Mouse (Mus musculus): ENCODE data around the gene Rab26.

The Rab26 gene

DNA sequence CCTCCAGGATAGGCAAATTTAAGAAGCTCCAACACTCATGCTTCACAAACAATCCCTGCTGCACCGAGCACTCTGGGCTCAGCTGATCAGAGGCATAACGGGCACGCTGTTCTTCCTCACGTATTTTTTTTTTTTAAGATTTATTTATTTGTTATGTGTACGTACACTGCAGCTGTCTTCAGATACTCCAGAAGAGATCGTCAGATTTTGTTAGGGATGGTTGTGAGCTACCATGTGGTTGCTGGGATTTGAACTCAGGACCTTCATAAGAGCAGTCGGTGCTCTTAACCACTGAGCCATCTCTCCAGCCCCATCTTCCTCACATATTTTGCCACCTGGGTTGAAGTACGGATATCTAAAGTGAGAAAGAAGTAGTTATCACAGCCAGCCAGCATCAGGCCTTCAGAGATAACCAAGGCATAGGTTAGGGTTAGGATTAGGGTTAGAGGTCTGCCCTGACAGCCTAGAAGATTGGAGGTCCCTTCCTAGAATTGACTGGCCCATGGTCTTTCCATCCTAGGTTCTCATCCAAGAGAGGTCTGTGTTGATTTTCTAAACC, at the start of gene Rab26:
Gene Rab26 (minus strand): TSS at position 51 of the 559 bp plus-strand sequence.
- CTCF ChIA-PET = interaction anchor here (0.7 to 0.9 kb wide), 2 partner anchors 14 to 19 kb away, joined by 3 read pairs; no protein-coding TSS in a partner anchor

DNA sequence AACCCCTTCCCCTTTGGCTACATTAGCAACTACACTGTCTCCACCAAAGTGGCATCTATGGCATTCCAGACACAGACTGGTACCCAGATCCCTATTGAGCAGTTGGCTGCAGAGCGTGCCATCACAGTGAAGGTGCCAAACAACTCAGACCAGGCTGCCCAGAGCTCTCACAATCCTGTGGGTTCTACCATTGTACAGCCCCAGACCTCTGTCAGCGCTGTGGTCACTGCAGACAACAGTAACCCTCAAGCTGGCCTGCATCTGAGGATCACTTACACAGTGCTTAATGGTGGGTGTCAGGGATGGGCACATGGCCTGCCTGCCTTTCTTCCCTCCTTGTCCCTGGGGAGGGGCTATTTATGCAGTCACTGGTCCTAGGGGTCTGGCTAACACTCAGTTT, 46.3 kb upstream of the Rab26 start:
- CTCF ChIA-PET = no interaction called here

DNA sequence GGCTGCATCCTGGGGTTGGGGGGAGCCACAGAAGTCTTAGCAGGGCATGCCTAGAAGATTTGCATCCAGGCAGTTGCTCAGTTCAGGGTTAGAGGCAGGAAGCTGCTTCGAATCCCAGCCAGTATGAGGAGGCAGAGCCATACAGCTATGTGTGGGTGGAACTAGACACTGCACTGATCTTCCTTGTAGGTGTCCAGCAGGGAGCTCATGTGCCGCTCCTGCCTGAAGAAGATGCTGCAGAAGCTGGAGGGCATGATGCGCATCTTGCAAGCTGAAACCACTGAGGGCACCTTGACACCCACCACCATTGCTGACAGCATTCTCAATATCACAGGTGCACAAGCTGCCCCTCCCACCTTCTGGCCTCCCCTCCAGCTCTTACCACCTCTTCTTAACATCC, 45.5 kb upstream of the Rab26 start:
- CTCF ChIA-PET = no interaction called here

DNA sequence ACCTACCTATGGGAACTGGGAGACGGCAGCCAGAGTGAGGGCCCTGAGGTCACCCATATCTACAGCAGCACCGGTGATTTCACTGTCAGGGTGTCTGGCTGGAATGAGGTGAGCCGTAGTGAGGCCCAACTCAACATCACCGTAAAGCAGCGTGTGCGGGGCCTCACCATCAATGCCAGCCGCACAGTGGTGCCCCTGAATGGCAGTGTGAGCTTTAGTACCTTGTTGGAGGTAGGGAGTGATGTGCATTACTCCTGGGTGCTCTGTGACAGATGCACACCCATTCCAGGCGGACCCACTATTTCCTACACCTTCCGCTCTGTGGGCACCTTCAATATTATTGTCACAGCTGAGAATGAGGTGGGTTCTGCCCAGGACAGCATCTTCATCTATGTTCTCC, 39.8 kb upstream of the Rab26 start:
- CTCF ChIA-PET = interaction anchor here (0.6 kb wide), 1 partner anchor 81 kb away, joined by 3 read pairs; no protein-coding TSS in a partner anchor

DNA sequence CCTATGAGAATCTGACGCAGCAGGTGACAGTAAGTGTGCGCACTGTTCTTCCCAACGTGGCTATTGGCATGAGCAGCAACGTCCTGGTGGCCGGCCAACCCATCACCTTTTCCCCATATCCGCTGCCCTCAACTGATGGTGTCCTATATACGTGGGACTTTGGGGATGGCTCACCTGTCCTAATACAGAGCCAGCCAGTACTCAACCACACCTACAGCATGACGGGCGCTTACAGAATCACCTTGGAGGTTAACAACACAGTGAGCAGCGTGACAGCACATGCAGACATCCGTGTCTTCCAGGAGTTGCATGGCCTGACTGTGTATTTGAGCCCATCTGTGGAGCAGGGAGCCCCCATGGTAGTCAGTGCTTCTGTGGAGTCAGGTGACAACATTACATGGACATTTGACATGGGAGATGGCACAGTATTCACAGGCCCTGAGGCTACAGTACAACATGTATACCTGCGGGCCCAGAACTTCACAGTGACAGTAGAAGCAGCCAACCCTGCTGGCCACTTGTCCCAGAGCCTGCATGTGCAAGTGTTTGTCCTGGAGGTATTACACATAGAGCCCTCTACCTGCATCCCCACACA, 38.7 kb upstream of the Rab26 start:
- CTCF ChIA-PET = no interaction called here

DNA sequence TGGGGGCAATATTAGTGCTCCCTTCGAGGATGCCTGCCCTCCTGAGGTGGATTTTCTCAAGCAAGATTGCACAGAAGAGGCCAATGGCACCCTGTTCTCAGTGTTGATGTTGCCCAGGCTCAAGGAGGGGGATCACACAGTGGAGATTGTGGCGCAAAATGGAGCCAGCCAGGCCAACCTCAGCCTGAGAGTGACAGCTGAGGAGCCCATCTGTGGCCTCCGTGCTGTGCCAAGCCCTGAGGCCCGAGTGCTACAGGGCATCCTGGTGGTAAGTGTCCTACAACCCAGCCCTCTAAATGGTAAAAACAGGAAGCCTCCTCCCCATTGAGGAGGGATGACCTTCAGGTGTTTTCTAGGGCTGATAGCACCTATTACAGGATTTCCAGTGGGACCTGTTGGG, 35.8 kb upstream of the Rab26 start:
- CTCF ChIA-PET = no interaction called here

DNA sequence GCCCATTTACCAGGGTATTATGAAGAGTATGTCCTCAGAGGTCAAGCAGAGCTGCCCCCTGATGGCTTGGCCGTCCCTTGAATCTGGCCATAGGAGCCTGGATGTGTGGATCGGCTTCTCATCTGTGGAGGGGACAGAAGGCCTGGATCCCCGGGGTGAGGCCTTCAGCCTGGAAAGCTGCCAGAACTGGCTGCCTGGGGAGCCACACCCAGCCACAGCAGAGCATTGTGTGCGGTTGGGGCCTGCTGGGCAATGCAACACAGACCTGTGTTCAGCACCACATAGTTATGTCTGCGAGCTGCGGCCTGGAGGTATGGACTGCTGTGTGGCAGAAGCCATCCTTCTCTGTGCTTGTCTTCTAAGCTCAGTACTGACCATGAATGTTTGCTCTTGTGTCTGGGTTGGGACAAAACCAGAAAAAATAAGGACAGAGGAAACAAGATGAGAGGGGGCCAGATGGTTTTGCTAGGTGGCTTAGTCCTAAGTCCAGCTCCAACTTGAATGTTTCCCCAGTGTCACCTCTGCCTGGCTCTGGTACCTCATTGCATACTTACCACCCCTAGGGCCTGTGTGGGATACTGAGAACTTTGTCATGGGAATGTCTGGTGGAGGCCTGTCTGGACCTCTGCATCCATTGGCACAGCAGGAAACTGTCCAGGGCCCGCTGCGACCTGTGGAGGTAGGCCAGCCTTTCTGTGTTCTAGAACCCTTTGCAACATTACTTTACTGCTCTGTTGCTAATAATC, 33.2 kb upstream of the Rab26 start:
- CTCF ChIA-PET = no interaction called here

DNA sequence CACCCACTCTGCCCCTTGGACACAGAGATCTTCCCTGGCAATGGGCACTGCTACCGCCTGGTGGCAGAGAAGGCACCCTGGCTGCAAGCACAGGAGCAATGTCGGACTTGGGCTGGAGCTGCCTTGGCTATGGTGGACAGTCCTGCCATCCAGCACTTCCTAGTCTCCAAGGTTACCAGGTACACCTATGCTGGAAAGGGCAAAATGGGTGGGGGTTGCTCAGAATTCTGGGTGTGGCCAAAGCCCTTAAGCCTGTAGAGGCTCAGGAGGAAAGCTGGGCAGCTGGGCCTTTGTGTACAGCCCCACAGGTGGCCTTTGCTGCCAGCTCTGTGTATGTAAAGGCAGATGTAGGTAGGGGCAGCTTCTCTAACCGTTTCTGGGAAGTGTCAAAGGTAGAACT, 31.8 kb upstream of the Rab26 start:
- CTCF ChIA-PET = no interaction called here

DNA sequence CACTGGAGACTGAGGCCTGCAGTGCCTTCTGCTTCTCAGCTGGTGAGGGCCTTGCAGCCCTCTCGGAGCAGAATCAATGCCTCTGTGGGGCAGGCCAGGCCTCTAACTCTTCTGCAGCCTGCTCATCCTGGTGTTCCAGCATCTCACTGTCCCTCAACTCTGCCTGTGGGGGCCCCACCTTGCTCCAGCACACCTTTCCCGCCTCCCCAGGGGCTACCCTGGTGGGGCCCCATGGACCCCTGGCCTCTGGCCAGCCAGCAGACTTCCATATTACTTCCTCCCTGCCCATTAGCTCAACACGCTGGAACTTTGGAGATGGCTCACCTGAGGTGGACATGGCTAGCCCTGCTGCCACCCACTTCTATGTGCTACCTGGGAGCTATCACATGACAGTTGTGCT, 31.1 kb upstream of the Rab26 start:
- CTCF ChIA-PET = no interaction called here

DNA sequence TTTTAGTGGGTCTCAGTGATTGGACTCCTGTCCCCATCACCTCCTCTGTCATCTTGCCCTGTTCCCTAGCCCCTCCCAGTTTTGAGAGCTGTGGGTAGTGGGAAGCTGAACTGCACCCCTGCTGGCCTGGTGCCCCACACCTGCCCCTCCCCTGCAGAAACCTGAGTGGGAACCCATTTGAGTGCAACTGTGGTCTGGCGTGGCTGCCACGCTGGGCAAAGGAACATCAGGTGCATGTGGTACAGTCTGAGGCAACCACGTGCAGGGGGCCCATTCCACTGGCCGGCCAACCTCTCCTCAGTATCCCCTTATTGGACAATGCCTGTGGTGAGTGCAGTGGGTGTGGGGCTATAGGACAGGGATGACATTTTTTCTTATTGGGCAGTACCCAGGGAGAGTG, 30.4 kb upstream of the Rab26 start:
- CTCF ChIA-PET = no interaction called here

DNA sequence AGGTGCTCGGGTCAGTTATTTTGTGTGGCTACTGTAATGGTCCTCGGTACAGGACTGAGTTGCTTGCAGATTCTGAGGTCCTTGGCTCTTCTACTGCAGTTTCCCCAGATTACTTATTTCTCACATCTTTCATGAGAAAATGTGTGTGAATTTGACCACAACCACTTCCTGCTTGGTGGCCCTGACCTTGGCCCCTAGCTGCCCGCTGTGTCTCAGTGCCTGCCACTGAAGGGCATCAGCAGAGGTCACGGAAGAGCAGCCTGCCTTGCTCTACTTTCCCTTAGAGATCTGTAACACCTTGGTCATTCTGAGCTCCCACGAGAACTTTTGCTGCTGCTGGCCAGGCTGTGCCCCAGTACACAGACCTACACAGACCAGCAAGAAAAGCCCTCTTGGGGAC, 29.6 kb upstream of the Rab26 start:
- CTCF ChIA-PET = no interaction called here

DNA sequence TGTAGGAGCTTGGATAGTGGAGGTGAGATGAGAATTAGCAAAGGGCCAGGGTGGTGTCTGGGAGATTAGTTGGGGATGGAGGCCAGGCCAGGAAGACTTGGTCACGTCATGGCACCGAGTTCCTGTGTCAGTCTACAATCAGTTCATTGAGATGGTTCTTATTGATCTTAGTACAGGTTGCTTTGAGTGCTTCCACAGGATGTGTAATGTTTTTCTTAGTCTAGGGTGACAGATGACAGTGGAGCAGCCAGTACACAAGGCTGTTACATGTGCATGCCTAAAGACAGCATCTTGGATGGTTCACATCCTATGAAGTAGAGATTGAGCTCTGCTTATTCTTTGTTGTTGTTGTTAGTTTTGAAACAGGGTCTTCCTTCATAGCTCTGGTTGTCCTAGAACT, 27.6 kb upstream of the Rab26 start:
- CTCF ChIA-PET = no interaction called here

DNA sequence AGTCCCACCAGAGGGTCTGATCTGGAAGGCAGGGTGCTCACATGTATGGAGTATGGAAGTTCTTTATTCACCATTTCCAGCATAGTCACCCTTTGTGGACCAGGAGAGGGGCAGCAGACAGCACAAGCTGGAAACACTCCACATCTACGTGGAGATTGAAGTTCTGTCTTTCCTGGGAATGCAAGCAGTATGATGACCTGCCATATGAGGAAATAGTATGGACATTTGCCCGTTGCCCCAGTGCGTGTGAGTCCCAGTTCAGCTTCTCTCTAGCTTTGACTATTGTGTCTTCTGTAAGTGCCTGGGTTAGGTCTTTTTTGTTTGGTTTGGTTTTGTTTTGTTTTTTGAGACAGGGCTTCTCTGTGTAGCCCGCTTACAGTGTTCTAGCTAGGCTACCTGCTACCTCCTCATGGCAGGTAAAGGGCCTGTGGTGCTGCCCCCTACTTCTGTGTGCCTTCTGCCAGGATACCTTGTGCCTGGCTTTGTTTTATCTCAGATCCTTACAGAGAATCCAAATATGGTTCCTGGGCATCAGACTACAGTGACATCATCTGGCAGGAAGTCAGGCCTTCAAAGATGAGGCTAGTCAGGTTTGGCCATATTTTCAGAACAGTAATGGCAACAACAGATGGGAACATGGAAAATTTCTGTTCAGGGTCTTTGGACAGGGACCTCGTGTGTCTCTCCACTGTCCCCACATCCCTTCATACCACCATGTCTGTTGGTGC, 26.5 kb upstream of the Rab26 start:
- CTCF ChIA-PET = no interaction called here

DNA sequence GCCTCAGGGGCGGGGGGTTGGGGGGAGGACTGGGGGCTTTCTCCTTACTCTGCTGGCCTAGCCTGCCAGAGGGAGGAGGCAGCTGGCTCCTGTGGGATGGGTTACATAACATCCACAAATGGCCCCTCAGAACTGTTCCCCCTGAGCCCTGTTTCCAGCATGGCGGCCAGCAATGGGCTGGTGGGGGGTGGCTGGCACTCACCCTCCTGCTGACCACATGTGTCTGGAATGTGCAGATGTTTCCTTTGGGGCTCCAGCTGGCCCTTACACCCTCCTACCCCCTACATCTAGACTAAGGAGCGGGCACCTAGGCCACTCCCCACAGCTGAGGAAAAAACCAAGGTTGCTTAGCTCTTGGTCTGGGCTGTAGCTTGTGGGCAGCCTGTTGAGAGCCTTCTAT, 25.1 kb upstream of the Rab26 start:
- CTCF ChIA-PET = no interaction called here

DNA sequence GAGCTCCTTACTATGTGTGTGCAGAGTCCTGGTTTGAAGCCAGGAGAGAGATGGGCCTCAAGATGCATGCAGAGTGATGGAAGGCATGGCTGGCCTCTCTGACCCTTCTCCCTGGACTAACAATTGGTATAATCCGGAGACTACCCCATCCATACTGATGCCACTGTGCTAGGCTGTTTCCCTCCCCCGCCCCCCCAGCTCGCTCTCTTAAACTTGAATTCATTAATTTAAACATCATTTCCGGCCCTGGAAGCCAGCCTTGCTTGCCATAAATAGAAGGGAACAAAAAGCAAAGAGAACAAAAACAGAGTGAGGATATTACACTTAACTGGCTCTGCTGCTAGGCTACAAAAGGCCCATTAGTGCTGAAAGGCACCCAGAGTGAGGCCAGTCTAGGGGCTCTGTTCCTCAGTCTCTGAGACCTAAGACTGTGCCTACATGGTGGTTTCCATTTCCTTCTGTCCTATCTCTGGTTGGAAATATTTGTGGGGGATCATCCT, 24.6 kb upstream of the Rab26 start:
- CTCF ChIA-PET = no interaction called here

DNA sequence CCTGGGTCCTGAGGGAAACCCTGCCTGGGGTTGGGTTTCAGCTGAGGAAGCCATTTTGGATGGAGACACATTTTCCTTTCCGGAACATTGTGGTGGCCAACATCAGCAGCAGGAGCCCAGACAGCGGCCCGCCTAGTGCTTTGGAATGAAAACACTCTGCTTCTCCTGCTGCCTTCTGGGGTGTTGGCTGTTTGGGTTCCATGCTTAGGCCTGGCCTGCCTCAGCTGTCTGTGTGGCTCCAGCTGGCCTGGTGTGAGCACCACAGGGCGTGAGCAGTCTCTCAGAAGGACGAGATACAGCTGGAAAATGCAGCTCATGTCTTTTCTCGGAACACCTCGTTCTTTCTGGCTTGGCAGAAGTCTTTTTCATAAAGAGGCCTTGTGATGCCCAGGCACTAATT, 23.1 kb upstream of the Rab26 start:
- CTCF ChIA-PET = no interaction called here

DNA sequence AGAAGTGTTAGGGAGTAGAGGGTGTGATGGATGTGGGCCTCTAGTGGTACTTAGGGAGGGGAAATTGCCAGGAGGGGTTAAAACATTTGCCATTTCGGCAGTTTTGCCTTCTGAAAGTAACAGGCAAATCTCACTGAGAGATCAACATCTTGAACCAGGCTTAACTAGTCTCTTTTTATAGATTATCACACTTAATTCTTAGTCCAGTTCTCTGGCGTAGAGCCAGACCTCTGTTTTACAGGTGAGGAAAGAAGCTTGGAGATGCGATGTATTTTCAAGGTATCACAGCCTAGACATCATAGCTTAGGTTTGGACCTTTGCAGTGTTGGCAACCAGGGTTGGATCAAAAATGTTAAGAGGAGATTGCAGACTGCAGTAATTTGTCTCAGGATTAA, 17.0 kb upstream of the Rab26 start:
- CTCF ChIA-PET = interaction anchor here (1.2 kb wide), 1 partner anchor 25 kb away, joined by 3 read pairs; no protein-coding TSS in a partner anchor

DNA sequence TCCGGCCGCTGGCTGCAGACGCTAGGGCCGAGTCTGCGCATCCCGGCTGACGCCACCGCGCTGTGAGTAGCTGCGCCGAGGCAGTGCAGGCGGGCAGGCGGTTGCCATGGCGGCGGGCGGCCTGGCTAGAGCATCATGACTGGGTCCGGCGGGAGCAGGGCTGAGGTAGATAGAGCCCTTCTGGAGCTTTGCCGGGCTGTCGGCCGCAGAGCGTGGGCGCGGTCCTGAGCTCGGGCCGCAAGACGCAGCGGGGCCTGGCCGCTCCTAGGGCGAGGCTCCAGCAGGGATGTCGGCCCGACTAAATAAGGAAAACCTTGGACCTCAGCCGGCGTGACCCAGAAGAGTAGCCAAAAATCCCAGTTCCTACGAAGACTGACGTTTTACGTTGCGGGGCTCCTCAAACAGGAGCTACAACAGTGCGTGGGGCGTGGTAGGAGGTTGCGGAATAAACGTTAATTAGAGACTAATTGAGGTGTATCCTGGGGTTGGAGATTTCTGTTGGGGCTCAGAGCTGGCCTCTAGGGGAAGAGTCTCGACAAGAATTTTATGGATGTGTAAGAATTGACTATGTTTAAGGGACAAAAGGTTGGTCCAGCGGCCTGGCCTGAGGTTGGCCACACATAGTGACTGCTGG, 16.5 kb upstream of the Rab26 start:
- CTCF ChIA-PET = interaction anchor here (0.5 to 1.2 kb wide), 2 partner anchors 24 to 1551 kb away, joined by 3 read pairs; no protein-coding TSS in a partner anchor

DNA sequence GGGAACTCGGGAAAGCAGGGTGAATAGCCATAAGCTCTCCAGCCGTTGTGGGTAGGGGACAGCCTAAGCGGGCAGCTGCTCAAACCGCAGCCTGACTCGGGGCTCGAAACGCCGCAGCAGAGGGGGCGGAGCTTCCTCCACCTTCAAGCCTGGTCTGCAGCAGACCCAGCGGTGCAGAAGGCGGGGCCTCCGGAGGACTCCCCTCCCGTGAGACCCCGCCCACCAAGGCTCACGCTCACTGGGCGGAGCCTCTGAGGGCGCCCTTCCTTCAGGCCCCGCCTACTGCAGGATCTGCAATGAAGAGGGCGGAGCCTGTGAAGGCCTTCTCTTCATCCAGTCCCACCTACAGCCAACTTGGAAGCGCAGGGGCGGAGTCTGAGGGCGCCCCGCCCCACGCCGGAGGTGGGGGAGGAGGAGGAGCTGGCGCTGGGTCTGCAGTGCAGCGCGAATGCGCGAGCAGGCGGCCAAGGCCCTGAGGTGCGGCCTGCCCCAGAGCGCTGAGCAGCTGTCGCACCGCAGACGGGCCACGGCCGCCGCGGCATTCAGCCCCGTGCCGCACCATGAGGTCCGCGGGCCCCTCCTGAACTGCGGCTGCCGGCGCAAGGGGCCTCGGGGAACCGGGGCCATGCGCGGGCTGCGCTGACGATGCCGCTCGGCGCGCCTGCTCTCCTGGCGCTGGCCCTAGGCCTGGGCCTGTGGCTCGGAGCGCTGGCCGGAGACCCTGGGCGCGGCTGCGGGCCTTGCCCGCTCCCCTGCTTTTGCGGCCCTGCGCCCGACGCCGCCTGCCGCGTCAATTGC, 15.8 kb upstream of the Rab26 start, which contains the start of gene Pkd1:
Gene Pkd1 (plus strand): TSS at position 217 of the 798 bp plus-strand sequence.
- CTCF ChIA-PET = interaction anchor here (0.5 to 1.3 kb wide), 2 partner anchors 81 to 1552 kb away, joined by 3 read pairs; no protein-coding TSS in a partner anchor

DNA sequence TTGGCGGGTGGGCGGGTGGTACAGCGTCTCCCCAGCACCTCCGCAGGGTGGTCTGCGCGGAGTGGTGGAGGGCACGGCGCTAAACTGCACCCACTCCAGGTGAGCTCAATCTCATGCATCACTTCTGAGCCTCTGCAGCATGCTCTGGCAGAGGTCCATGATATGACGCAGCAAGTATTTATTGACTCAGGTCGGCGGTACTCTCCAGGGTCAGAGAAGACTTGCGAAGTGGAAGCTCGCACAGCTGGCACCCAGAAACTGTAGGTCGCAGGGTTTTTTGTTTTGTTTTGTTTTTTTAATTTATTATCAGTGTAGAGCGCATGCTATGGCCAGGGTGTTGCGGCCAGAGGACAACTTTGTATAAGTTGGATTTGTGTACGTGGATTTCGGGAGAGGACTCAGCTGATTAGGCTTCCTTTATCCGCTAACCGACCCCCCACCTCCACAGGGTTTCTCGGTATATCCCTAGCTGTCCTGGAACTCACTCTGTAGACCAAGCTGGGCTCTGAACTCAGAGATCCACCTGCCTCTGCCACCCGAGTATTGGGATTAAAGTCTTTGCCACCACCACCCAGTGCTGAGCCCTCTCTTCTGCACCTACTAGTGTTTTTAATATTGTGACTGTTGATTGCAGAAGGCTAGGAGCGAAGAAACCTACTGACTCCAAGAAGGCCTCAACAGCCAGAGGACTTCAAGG, 15.1 kb upstream of the Rab26 start:
- CTCF ChIA-PET = interaction anchor here (0.7 to 1.3 kb wide), 4 partner anchors 15 to 306 kb away, joined by 3 to 5 read pairs (median 3); partner anchors contain the start of gene Rab26
